Mouse (Mus musculus): ENCODE measurements around the gene Cic. TPM values are rescaled to one million over a fixed set of nuclear protein-coding genes. Genes with fewer than 3 reads are reported as not detected.

Gene Cic
- polyA plus RNA-seq, 1 experiment from 2014 or later: 19.4 TPM

- H3K36me3 ChIP-seq (replicated peaks): peaks cover 30% of the 10 kb centered on the region
- WGBS: 52% methylated on average over 9 of the region's 9 CpGs
- H3K4me3 ChIP-seq: 0 out of 2 replicates have a peak overlapping the region, but pooled peaks have one; percentile 2
- H3K9me3 ChIP-seq: no peaks in the 10 kb centered on the region
- H3K27ac ChIP-seq: peak overlapping the region; percentile 56; the same call in 1 of the 2 replicates
- peaks cover 66% of the 10 kb centered on the region for H3K4me1 ChIP-seq
- no peak for DNase-seq (ENCODE audit: extremely low spot score, low spot score)
- H3K27me3 ChIP-seq (ENCODE audit: poor library complexity, severe bottlenecking): no peaks in the 10 kb centered on the region
Observed at GRCm38 (mm10) chr7:25275555-25276298, 8.2 kb downstream of the Cic start.

- peak overlapping the region; percentile 98 for H3K27ac ChIP-seq
- 86% methylated on average over 4 of the region's 4 CpGs for WGBS
- H3K9me3 ChIP-seq: no peaks in the 10 kb centered on the region
- peaks cover 77% of the 10 kb centered on the region for H3K4me1 ChIP-seq
- no peaks in the 10 kb centered on the region for H3K27me3 ChIP-seq (ENCODE audit: poor library complexity, severe bottlenecking)
- peak overlapping the region; percentile 90 for H3K4me3 ChIP-seq
- no peak for DNase-seq (ENCODE audit: extremely low spot score, low spot score)
- H3K36me3 ChIP-seq (replicated peaks): peaks cover 14% of the 10 kb centered on the region
Observed at GRCm38 (mm10) chr7:25277405-25277804, 9.9 kb downstream of the Cic start.

GRCm38 (mm10) chr7:25277998-25278340 is 10.5 kb downstream of the Cic start:
- H3K4me3 ChIP-seq: peak overlapping the region; percentile 90
- H3K36me3 ChIP-seq (replicated peaks): peaks cover 8% of the 10 kb centered on the region
- peak overlapping the region; percentile 98 for H3K27ac ChIP-seq
- peaks cover 82% of the 10 kb centered on the region for H3K4me1 ChIP-seq
- DNase-seq (ENCODE audit: extremely low spot score, low spot score): no peak
- 20% methylated on average over 4 of the region's 4 CpGs for WGBS
- H3K27me3 ChIP-seq (ENCODE audit: poor library complexity, severe bottlenecking): no peaks in the 10 kb centered on the region
- H3K9me3 ChIP-seq: no peaks in the 10 kb centered on the region

DNA sequence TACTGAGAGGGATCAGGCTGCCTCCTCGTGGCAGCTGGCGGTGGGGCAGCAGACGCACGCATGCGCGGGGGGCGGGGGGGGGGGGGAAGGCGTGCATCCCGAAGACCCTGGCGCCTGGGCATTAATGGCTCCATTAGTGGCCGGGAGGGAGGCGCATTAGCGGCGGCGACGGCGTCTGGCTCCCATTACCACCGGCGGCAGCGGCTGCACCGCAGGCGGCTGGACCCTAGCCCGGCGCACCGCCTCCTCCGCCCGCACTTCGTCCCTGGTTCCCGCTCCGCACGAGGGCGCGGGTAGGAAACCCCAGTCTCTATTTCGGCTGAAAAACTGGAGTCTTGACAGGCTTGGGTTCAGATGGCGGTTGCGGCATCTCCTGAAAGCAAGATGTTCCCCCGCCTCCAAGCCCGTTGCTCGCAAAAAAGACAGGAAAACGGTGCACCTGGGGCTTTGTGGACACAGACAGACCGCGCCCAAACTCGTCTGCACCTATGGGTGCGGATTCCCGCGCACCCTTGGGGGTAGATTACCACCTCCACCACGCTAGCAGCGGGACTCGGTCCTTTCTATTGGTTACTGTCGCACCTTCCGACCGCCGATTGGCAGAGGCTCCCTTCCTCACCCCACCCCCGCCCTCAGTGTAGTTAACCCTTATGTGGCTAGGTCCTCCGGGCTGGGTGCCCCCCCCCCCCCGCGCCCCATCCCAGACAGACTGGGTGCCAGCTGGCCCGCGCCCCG is 11.0 kb downstream of the Cic start:
- under 1% methylated on average over 58 of the region's 60 CpGs for WGBS
- DNase-seq (ENCODE audit: extremely low spot score, low spot score): peak; percentile 89
- H3K27me3 ChIP-seq (ENCODE audit: poor library complexity, severe bottlenecking): no peaks in the 10 kb centered on the region
- H3K27ac ChIP-seq: peak overlapping the region; percentile 98
- peaks cover 3% of the 10 kb centered on the region for H3K36me3 ChIP-seq (replicated peaks)
- H3K4me3 ChIP-seq: peak overlapping the region; percentile 90
- no peaks in the 10 kb centered on the region for H3K9me3 ChIP-seq
- peaks cover 83% of the 10 kb centered on the region for H3K4me1 ChIP-seq

DNA sequence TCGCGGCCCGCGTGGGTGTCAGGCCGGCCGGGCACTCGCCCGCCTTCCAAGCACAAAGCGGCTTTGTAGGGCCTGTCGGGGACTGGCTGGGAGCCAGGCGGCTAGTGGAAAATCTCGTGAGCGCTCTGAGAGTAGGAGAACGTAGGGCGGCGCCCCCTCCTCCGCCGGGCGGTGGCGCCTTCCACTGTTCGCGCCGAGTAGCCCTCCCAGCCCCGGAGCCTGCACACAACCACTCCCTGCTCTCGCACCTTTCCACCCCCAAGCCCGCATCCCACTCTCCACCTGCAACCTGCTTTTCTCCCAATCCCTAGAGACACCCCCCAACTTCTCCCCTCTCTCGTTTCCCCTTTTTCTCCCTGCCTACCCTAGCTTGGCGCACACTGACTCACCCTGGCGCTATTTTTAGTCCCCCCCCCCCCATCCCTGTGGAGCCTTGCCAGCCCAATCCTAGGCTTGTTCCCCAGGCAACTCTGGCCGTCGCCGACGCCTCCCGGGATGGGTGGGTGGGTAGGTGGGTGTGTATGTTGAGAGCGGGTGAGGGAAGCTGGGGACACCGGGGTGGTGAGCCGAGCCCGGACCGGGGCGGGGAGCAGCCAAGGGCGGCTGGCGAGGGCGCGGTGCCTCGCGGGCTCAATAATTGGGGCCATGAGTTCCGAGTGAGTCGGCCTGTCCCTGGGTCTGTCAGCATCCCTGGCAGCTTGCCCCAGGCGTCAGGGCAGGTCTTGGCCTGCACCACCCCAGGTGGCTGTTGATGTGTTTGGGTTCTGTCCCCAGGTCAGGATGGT is 11.8 kb downstream of the Cic start:
- Histone ChIP-seq H3K4me1 (peaks cover 87% of the 10 kb centered on the region), H3K4me3 (peak overlapping the region; percentile 90), H3K36me3 (replicated peaks) (peaks cover under 1% of the 10 kb centered on the region; the same call in 1 of the 2 replicates), H3K27ac (peak overlapping the region; percentile 98), H3K9me3 (no peaks in the 10 kb centered on the region), H3K27me3 (ENCODE audit: poor library complexity, severe bottlenecking) (no peaks in the 10 kb centered on the region)
- WGBS: under 1% methylated on average over 45 of the region's 49 CpGs
- peak; percentile 84 for DNase-seq (ENCODE audit: extremely low spot score, low spot score)

DNA sequence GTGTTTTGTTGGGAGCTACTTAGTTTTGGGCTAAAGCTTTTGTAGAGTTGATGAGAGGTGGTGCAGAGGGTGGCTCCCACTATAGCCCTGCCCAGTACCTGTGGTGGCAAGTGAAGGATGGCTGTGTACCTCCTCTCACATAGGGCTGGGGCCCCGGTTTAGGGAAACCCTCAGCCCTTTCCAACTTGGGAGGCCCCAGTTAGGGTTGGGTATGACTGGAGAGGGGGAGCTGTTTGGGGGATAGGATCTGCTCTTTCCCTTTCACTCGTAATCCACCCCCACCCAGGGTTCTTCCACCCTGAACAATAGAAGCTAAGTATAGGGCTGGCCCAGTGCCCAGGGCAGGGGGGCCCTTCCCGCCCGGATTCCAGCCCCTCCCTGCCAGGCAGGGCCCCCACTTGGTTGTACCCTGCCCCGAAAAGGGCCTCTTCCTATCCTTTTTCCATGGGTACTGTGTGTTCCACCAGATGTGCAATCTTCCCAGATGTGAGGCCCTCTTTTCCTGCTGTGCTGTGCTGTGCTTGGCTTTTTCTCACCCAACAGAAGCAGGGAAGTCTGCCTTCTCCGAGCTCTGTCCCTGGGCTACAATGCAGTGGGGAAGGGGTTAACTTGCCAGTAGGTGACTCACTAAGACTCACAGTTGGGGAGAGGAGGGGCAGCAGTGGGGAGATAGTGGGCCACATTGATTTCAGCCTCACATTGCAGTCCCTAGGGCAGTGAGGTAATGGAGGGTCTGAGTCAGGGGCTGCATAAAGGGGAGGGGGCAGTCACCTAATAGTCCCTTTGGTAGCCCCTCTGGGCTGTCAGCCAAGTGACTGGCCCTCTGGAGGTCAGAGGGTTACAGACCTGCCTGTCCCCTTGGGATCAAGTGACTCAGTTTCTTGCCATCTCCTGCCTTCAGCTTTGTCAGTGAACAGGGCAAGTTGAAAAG is 12.6 kb downstream of the Cic start:
- 2% methylated on average over 6 of the region's 6 CpGs for WGBS
- Histone ChIP-seq H3K27me3 (ENCODE audit: poor library complexity, severe bottlenecking) (no peaks in the 10 kb centered on the region), H3K9me3 (no peaks in the 10 kb centered on the region), H3K36me3 (replicated peaks) (peaks cover 9% of the 10 kb centered on the region), H3K4me3 (peak overlapping the region; percentile 90), H3K27ac (peak overlapping the region; percentile 98), H3K4me1 (peaks cover 89% of the 10 kb centered on the region)
- DNase-seq (ENCODE audit: extremely low spot score, low spot score): peak; percentile 44

GRCm38 (mm10) chr7:25281166-25281733 is 13.7 kb downstream of the Cic start:
- H3K27me3 ChIP-seq (ENCODE audit: poor library complexity, severe bottlenecking): no peaks in the 10 kb centered on the region

DNA sequence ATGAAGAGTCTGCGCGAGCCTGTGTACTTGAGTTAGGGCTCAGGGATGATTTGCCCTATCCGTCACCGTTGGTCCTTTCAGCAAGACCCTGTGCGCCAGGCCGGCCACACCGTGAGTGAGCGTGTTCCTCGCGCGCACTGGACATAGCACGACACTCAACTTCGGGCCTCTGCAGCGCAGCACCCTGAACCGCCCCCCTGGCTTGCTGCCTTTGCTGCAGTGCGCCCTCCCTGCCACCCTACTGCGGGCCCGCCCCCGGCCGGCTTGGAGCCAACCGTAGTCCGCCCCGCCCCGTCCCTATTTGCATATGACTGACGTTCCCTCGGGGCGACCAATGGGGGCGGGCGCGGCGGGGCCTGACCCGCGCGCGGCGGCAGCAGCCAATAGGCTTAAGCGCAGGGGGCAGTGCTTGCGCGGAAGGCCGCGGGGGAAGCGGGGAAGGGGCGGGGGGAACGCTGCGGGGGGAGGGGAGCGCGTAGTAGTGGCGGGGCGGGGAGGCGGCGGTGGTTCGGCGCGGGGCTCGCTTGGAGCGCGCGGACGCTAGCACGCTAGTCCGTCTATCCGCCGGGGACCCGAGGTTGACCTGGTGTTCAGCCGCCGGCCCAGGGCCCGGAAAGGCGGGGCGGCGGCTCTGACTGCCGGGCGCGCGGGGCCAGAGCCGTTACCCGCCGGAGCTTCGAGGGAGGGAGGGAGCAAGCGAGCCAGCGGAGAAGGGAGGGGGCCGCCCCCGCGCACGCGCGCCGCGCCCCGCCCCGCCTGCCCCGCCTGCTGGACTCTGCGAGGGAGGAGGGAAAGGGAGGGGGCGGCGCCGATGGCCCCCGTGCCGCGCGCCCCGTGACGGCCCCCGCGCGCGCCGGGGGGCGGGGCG is 14.5 kb downstream of the Cic start:
- Histone ChIP-seq H3K36me3 (replicated peaks) (peaks cover 28% of the 10 kb centered on the region), H3K4me3 (peak overlapping the region; percentile 90), H3K27ac (peak overlapping the region; percentile 98), H3K27me3 (ENCODE audit: poor library complexity, severe bottlenecking) (no peaks in the 10 kb centered on the region), H3K9me3 (no peaks in the 10 kb centered on the region), H3K4me1 (peaks cover 80% of the 10 kb centered on the region)
- WGBS: under 1% methylated on average over 80 of the region's 108 CpGs
- DNase-seq (ENCODE audit: extremely low spot score, low spot score): peak; percentile 96

More at GRCm38 (mm10) chr7:25281166-25281733, 13.7 kb downstream of the Cic start:
- peaks cover 20% of the 10 kb centered on the region for H3K36me3 ChIP-seq (replicated peaks)
- no peaks in the 10 kb centered on the region for H3K9me3 ChIP-seq
- peak overlapping the region; percentile 90 for H3K4me3 ChIP-seq
- no peak for DNase-seq (ENCODE audit: extremely low spot score, low spot score)
- H3K4me1 ChIP-seq: peaks cover 85% of the 10 kb centered on the region
- peak overlapping the region; percentile 98 for H3K27ac ChIP-seq
- WGBS: 27% methylated on average over 12 of the region's 12 CpGs

GRCm38 (mm10) chr7:25282731-25283211 is 15.3 kb downstream of the Cic start:
- no peaks in the 10 kb centered on the region for H3K9me3 ChIP-seq
- peaks cover 72% of the 10 kb centered on the region for H3K4me1 ChIP-seq
- H3K27me3 ChIP-seq (ENCODE audit: poor library complexity, severe bottlenecking): no peaks in the 10 kb centered on the region
- peaks cover 36% of the 10 kb centered on the region for H3K36me3 ChIP-seq (replicated peaks)
- peak overlapping the region; percentile 98 for H3K27ac ChIP-seq
- peak; percentile 71 for DNase-seq (ENCODE audit: extremely low spot score, low spot score)
- peak overlapping the region; percentile 90 for H3K4me3 ChIP-seq
- under 1% methylated on average over 36 of the region's 36 CpGs for WGBS

DNA sequence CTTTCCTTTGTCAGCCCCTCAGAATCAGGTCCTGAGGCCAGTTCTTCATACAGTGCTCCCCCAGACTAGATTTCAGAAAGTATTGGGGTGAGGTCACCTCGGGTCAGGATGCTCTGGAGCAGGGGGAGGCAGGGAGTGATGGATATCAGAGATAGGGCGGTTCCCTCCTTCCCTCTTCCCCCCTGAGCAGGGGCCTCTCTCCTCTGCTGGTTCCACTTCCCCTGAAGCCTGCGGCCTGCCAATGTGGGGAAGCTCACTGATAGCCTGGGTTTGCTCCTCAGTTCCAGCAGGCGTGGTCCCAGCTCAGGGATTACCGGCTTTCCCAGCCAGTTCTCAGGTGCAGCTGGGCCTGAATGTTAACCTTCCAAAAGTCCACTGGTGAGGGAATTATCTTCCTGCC is 16.1 kb downstream of the Cic start:
- Histone ChIP-seq H3K9me3 (no peaks in the 10 kb centered on the region), H3K4me3 (peak overlapping the region; percentile 90), H3K36me3 (replicated peaks) (peaks cover 44% of the 10 kb centered on the region), H3K27ac (peak overlapping the region; percentile 98), H3K4me1 (peaks cover 65% of the 10 kb centered on the region), H3K27me3 (ENCODE audit: poor library complexity, severe bottlenecking) (no peaks in the 10 kb centered on the region)
- 22% methylated on average over 5 of the region's 5 CpGs for WGBS
- DNase-seq (ENCODE audit: extremely low spot score, low spot score): no peak

GRCm38 (mm10) chr7:25284171-25284570 is 16.7 kb downstream of the Cic start:
- peak overlapping the region; percentile 98 for H3K27ac ChIP-seq
- no peaks in the 10 kb centered on the region for H3K27me3 ChIP-seq (ENCODE audit: poor library complexity, severe bottlenecking)
- peaks cover 60% of the 10 kb centered on the region for H3K4me1 ChIP-seq
- peak overlapping the region; percentile 90 for H3K4me3 ChIP-seq
- peaks cover 3% of the 10 kb centered on the region; the same call in 1 of the 2 replicates for H3K9me3 ChIP-seq
- DNase-seq (ENCODE audit: extremely low spot score, low spot score): no peak
- peaks cover 50% of the 10 kb centered on the region for H3K36me3 ChIP-seq (replicated peaks)
- WGBS: 86% methylated on average over 2 of the region's 2 CpGs
